Mouse (Mus musculus) stomach, postnatal 0 days (tissue): ENCODE data around the gene Hist1h3f.

ENCODE experiments used
- CTCF ChIP-seq: IDR thresholded peaks from 2 replicates; pipeline ENCODE4 v1.5.1; 2016; ENCODE audit warnings: antibody characterized with exemption, low read depth, mild to moderate bottlenecking, moderate library complexity
- EP300 ChIP-seq: optimal IDR thresholded peaks from 2 replicates; pipeline ENCODE3; 2016; ENCODE audit warnings: antibody characterized with exemption

DNA sequence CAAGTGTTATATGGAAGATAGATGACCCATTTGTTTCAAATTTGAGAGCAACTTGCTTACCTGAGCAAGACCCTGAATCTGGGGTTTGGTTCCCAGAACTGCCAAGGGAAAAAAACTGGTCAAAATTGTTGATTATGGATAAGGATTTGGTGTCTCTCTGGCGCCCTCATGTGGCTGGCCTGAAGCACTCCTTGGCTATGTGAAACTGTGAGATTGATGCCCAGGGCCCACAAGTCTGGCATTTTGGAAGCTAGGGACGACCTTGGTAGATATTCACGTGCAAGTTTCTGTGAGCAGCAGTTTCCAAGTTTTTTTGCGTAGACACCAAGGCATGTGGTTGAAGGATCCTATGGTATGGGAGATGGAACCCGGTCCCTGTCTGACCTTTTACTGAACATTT, 19.2 kb upstream of the Hist1h3f start:
- no peak for TF ChIP-seq EP300
- peak; percentile 92 for TF ChIP-seq CTCF
